Mouse (Mus musculus) stomach, postnatal 0 days (tissue): ENCODE results near the gene Cryge.

Experiments used
- CTCF ChIP-seq: IDR thresholded peaks from 2 replicates; pipeline ENCODE4 v1.5.1; 2016; ENCODE audit warnings: antibody characterized with exemption, low read depth, mild to moderate bottlenecking, moderate library complexity
- EP300 ChIP-seq: optimal IDR thresholded peaks from 2 replicates; pipeline ENCODE3; 2016; ENCODE audit warnings: antibody characterized with exemption

DNA sequence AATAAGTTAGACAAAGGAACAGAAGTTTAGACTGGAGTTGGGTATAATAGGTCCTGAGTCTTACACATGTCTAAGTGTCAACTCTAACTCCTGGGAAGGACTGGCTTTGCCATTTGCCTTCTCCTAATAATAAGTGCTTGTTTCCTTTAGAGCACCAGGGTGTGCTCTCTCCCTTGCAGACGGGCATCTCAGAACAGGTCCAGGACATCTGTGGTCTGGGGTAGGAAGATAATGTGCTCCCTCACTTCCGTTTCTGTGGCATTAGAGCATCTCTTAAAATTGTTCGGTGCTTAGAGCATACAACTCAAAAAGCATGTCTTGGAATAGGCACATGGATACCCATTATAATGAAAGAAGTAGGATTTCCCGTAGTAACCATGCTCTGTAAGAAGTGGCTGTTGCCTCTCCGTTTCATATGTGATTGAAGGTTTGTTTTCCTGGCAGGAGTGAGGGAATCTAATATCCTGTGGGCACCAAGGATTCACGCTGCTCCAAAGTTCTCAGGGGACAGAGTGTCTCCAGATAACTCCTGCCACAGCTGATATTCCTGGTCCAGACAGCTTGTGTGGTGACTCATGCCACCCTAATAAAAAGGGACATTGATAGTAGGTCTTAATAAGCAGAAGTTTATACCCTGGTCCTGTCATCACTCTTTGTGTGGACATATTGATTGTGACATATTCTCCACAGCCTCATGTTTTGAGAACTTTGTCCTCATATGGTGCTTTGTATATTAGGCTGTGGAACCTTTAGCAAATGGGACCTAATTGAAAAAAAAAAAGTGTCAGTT is 37.8 kb upstream of the Cryge start:
- TF ChIP-seq CTCF (no peak), EP300 (no peak)
